Mouse (Mus musculus) layer of hippocampus, postnatal 14 days (tissue): ENCODE measurements around the gene Dbn1. TPM values are rescaled to one million over a fixed set of nuclear protein-coding genes. Genes with fewer than 3 reads are reported as not detected.

Experiments used
- microRNA-seq, 2 experiments: library from miRNA; unstranded; fragments of <30 nt; microRNA quantifications; one replicate each; pipeline ENCODE4 v1.2.0; 2021
- total RNA-seq, 2 experiments: library from RNA; stranded (reverse); gene quantifications; 2 replicates each; pipeline ENCODE4 v1.2.3; 2021

Gene Dbn1
- total RNA-seq, 2 experiments from 2014 or later: 335 to 353 TPM

Small RNA genes within 50 kb of the gene (microRNA-seq; reads per million reads assigned to microRNA genes)
- gene Mir6943 (2.5 to 3.2 reads per million in 2 experiments), gene Mir6944 (100 to 165 reads per million in 2 experiments), gene Mir6945 (5.7 to 7.1 reads per million in 2 experiments)

Other genes with a start within 250 kb of the Dbn1 start
- 100 to 1,000 TPM; 153 to 157 TPM for gene Prelid1, start 167.6 kb downstream of the Dbn1 start, total RNA-seq
- 10 to 100 TPM; 74.3 to 77.8 TPM for gene Rab24, start 166.2 kb downstream of the Dbn1 start, total RNA-seq
- 1 to 10 TPM; 1.5 to 3.4 TPM for gene Mxd3, start 158.3 kb downstream of the Dbn1 start, total RNA-seq
- gene Lman2, start 125.3 kb downstream of the Dbn1 start, total RNA-seq: 10 to 100 TPM; 52.4 to 53.9 TPM
- 10 to 100 TPM; 58.6 to 63.4 TPM for gene Rgs14, start 118.4 kb downstream of the Dbn1 start, total RNA-seq
- not detected for gene Slc34a1, start 89.9 kb downstream of the Dbn1 start, total RNA-seq
- not detected for gene Pfn3, start 72.9 kb downstream of the Dbn1 start, total RNA-seq
- gene F12, start 61.3 kb downstream of the Dbn1 start, total RNA-seq: under 1 TPM; 0.32 to 0.69 TPM
- 10 to 100 TPM; 74.2 to 76.8 TPM for gene Grk6, start 43.0 kb downstream of the Dbn1 start, total RNA-seq
- gene Prr7, start 23.8 kb downstream of the Dbn1 start, total RNA-seq: 10 to 100 TPM; 89.9 to 92.7 TPM
- 10 to 100 TPM; 69.4 to 78.9 TPM for gene Pdlim7, start 25.6 kb upstream of the Dbn1 start, total RNA-seq
- gene Dok3, start 41.2 kb upstream of the Dbn1 start, total RNA-seq: 1 to 10 TPM; 6.7 to 7.9 TPM
- gene Ddx41, start 48.5 kb upstream of the Dbn1 start, total RNA-seq: 10 to 100 TPM; 44.8 to 47.0 TPM
- gene Fam193b, start 83.0 kb upstream of the Dbn1 start, total RNA-seq: 10 to 100 TPM; 64.8 to 67.7 TPM
- 100 to 1,000 TPM; 132 to 133 TPM for gene Tmed9, start 85.6 kb upstream of the Dbn1 start, total RNA-seq
- 10 to 100 TPM; 22.5 to 22.8 TPM for gene B4galt7, start 111.8 kb upstream of the Dbn1 start, total RNA-seq
- 10 to 100 TPM; 48.7 TPM for gene Caml, start 134.9 kb upstream of the Dbn1 start, total RNA-seq
- 10 to 100 TPM; 46.0 to 50.8 TPM for gene Ddx46, start 146.9 kb upstream of the Dbn1 start, total RNA-seq
- gene B230219D22Rik, start 205.0 kb upstream of the Dbn1 start, total RNA-seq: 10 to 100 TPM; 79.5 to 82.6 TPM
- gene Txndc15, start 226.5 kb upstream of the Dbn1 start, total RNA-seq: 10 to 100 TPM; 63.3 to 67.4 TPM
- 10 to 100 TPM; 27.2 to 33.4 TPM for gene Pcbd2, start 239.3 kb upstream of the Dbn1 start, total RNA-seq